In the genomic region with DNA sequence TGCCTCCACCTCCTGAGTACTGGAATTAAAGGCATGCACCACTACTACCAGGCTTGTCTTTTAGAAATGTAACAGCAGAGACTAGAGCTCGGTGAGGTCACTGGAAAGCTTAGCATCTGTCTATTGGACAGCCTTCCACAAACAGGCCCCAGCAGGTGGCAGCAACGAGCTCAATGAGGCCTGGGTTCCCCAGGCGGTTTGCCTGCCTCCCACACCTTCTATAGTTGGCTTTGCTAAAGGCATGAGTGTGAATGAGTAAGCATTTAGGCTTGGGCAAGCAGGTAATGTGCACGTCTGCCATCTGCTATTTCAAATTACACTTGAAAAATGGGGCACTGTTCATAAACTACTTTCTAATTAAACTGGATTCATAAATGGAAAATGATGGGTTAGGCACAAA, we compare ENCODE assay signal across 8 mouse cellular contexts. TPM values are rescaled to one million over a fixed set of nuclear protein-coding genes. Genes with fewer than 3 reads are reported as not detected.
A peak's percentile ranks its signal among the peaks of the same experiment; 100 is the strongest.
DNase-seq lines count a peak whose midpoint lies in the region; ATAC-seq and TF ChIP-seq lines count a peak whose summit lies in the region.

No protein-coding gene starts in this region.

- no peak for TF ChIP-seq POLR2A in limb, embryonic 14.5 days (IDR thresholded peaks at IDR 0.05; ENCODE audit: borderline replicate concordance, extremely low read depth, insufficient read depth, insufficient read length)

- ATAC-seq in kidney, embryonic 15.5 days (replicated peaks; ENCODE audit: low FRiP score): 0 out of 2 replicates have a peak, but pooled peaks have one; percentile 43
- no peak for ATAC-seq in limb, embryonic 14.5 days (ENCODE audit: low FRiP score, low read depth)

- H3K27ac ChIP-seq in kidney, embryonic 15.5 days: no peak overlapping the region
- no peak overlapping the region for H3K27ac ChIP-seq in limb, embryonic 14.5 days (replicated peaks; ENCODE audit: low read depth, low read length)

- no peak overlapping the region for H3K4me3 ChIP-seq in kidney, embryonic 15.5 days (replicated peaks)
- no peak overlapping the region for H3K4me3 ChIP-seq in limb, embryonic 14.5 days (replicated peaks; ENCODE audit: low read length)

- no peaks in the 10 kb centered on the region for H3K27me3 ChIP-seq in kidney, embryonic 15.5 days
- H3K27me3 ChIP-seq in limb, embryonic 14.5 days (ENCODE audit: control insufficient read depth, insufficient read depth, low read length): no peaks in the 10 kb centered on the region
- no peaks in the 10 kb centered on the region for H3K27me3 ChIP-seq in splenic B cell, adult 2 months (ENCODE audit: control insufficient read depth, insufficient read depth, low read length, poor library complexity, severe bottlenecking)

- DNase-seq in 3134 (ENCODE audit: extremely low read depth, insufficient read length, low spot score): peak; percentile 46
- DNase-seq in adrenal gland, adult 8-10 months: peak; percentile 60
- peak; percentile 68 for DNase-seq in embryo, embryonic 9.5 days (ENCODE audit: extremely low spot score)
- DNase-seq in heart, adult 8-10 months (ENCODE audit: low spot score): peak; percentile 77
- DNase-seq in limb, embryonic 14.5 days (ENCODE audit: low spot score): peak; percentile 84
- peak; percentile 47 to 70 for DNase-seq in natural killer cell, adult 2 months (ENCODE audit: low spot score in 2 of 2)
- peak; percentile 74 for DNase-seq in splenic B cell, adult 2 months (ENCODE audit: low read depth, low spot score)

- peaks cover 32% of the 10 kb centered on the region for H3K36me3 ChIP-seq in kidney, embryonic 15.5 days
- H3K36me3 ChIP-seq in limb, embryonic 14.5 days (ENCODE audit: control insufficient read depth, insufficient read depth, low read length): peaks cover 19% of the 10 kb centered on the region
- peaks cover 3% of the 10 kb centered on the region; the same call in 1 of the 2 replicates for H3K36me3 ChIP-seq in splenic B cell, adult 2 months (ENCODE audit: control insufficient read depth, insufficient read depth, low read length, poor library complexity, severe bottlenecking)

- H3K4me1 ChIP-seq in kidney, embryonic 15.5 days: no peaks in the 10 kb centered on the region
- peaks cover 28% of the 10 kb centered on the region for H3K4me1 ChIP-seq in limb, embryonic 14.5 days (ENCODE audit: control insufficient read depth, insufficient read depth, low read length)

- WGBS in kidney, embryonic 15.5 days: 27% methylated on average over 4 of the region's 4 CpGs
- 17% methylated on average over 4 of the region's 4 CpGs for WGBS in limb, embryonic 14.5 days

- H3K9ac ChIP-seq in kidney, embryonic 15.5 days: no peak overlapping the region
- H3K9ac ChIP-seq in limb, embryonic 14.5 days (ENCODE audit: low read depth, low read length, severe bottlenecking): no peak overlapping the region

- no peaks in the 10 kb centered on the region for H3K9me3 ChIP-seq in kidney, embryonic 15.5 days (replicated peaks)
- H3K9me3 ChIP-seq in limb, embryonic 14.5 days (ENCODE audit: control insufficient read depth, low read length): no peaks in the 10 kb centered on the region

- no peak overlapping the region for H3K4me2 ChIP-seq in kidney, embryonic 15.5 days
- no peak overlapping the region for H3K4me2 ChIP-seq in limb, embryonic 14.5 days (replicated peaks; ENCODE audit: low read depth, low read length, severe bottlenecking)

RNA-seq across cellular contexts. Expression of a gene that starts 54.7 kb away (rescaled TPM):
- total RNA-seq in adrenal gland, adult 8-10 months (2022): 1,000 to 10,000 TPM; 2,109 to 2,569 (median 2,425) TPM
- total RNA-seq in heart, adult 8-10 months (2022): 1,000 to 10,000 TPM; 2,668 to 3,319 (median 3,029) TPM
- polyA plus RNA-seq in kidney, embryonic 15.5 days (2015; fragmentation: Nextera tagmentation; extraction: Ambion mirVana): 1,011 and 1,156 TPM in 2 replicates
- polyA plus RNA-seq in limb, embryonic 14.5 days (2012; rRNA removed): 2,516 and 2,539 TPM in 2 replicates
- polyA plus RNA-seq in limb, embryonic 14.5 days (2014; fragmentation: Nextera tagmentation; extraction: Ambion mirVana): 1,237 and 1,305 TPM in 2 replicates

RNA-seq across cellular contexts. Expression of a gene that starts 55.2 kb away (rescaled TPM):
- under 1 TPM in 2 of 4 experiments, not detected in 2; 0.07 to 0.12 TPM for total RNA-seq in adrenal gland, adult 8-10 months (2022)
- total RNA-seq in heart, adult 8-10 months (2022): not detected
- 0.30 and 0.48 TPM in 2 replicates for polyA plus RNA-seq in kidney, embryonic 15.5 days (2015; fragmentation: Nextera tagmentation; extraction: Ambion mirVana)
- polyA plus RNA-seq in limb, embryonic 14.5 days (2012; rRNA removed): 1.3 and 1.6 TPM in 2 replicates
- 1.3 and 1.4 TPM in 2 replicates for polyA plus RNA-seq in limb, embryonic 14.5 days (2014; fragmentation: Nextera tagmentation; extraction: Ambion mirVana)
